Mouse (Mus musculus): ENCODE data around the gene Rad51.

Gene Rad51

DNA sequence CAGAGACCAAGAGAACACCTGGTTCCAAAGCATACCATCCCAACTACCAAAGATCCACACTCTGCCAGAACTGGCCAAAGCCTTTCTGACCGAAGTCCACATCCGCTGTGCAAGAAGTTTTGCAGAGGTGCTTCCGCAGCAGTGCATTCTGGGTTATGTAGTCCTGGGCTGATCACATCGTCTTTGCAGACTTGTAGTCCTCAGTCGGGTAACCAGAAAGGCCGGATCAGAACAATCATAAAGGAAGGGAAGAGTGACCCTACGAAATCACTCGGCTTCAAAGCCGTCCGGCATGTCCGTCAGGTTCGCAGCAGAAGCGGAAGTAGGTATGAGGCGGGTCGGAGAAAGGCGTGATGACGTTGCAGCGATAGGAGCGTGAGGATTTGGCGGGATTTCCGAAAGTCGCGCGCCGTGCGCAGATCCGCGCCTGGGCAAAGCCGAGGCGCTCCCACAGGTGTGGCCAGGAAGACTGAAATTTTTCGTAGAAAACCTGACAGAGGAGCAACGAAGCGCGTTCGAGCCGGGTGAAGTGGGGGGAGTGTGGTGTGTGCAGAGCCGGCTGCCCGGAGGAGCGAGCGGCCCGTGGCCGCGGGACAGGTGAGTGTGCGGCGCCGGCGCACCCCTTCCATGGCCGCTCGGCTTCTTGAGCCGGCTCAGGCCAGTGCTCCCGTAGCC is at the start of gene Rad51:
Gene Rad51, plus strand, starts transcription at position 356 of the 675 bp plus-strand sequence.
- DNase-seq = peak; percentile 90 to 92

DNA sequence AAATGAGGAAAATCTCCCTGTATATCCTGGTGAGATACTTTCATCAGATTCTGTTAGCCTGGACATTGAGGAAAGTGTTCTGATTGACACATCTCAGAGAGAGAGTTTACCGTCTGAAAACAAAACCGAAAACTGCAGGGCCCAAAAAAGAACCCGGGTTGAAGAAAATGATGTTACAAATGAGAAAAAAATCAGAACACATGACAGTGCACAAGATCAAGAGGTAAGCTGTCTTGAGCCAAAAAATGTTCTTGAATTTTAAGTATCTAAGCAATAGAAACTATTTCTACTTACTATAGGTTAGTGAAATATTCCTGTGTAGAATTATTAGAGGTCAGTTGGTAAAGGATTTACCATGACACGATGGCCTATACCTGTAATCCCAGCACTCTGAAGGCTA is 40.2 kb upstream of the Rad51 start:
- DNase-seq = no peak

DNA sequence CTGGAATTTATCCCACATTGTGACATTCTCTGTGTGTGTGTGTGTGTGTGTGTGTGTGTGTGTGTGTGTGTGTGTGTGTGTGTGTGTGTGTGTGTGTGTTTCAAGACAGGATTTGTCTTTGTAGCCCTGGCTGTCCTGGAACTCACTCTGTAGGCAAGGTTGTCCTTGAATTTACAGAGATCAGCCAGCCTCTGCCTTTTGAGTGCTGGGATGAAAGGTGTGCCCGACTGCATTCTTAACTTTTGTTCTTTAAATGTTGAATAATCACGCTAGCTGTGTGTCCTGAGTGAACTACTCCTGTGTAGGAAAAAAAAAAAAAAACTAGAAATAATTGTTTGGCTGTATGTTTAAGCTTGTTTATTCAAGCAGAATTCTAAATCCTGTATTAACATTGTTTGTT is 26.4 kb upstream of the Rad51 start:
- no peak for DNase-seq

DNA sequence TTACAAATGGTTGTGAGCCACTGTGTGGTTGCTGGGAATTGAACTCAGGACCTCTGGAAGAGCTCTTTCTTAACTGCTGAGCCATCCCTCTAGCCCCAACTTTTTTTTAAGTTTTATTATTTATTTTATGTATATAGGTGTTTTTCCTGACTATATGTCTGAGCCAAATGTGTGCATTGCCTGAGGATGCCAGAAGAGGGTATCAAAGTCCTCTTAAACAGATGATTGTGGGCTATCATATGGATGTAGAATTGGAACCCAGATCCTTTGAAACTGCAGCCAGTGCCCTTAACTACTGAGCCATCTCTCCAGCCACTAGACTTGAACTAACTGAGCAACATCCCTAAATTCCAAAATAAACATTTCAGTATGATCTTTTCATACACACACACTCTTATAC is 11.0 kb upstream of the Rad51 start:
- no peak for DNase-seq

DNA sequence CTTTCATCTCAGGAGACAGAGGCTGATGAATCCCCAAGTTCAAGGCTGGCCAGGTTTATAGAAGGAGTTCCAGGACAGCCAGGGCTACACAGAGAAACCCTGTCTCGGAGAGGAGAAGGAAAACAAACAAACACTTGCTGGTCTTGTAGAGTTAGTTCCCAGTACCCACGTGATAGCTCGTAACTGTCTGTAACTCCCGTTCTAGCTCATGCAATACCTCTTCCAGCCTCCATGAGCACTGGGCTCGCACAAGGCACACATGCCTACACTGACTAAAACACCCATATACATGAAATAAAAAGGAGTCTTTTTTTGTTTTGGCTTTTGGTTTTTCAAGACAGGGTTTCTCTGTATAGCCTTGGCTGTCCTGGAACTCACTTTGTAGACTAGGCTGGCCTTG is 6.0 kb upstream of the Rad51 start:
- DNase-seq = no peak

DNA sequence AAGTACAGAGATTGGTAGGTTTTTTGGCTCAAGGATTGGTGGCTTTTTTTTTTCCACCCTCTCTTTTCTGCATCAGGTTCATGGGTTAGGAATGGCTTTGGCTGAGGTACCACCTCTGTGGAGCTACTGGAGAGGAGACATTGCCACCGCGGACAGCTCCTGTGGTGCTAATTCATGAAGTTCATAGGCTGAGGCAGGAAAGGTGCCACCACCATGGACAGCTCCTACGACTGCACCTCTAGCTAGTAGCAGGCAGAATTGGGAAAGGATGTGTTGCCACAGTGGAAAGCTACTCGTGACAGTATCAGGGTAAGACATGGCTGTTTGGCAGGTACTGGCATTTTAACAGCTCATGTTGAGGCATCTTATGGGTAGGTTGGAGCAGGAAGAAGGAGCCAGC is 4.0 kb upstream of the Rad51 start:
- peak; percentile 70 to 77 for DNase-seq

DNA sequence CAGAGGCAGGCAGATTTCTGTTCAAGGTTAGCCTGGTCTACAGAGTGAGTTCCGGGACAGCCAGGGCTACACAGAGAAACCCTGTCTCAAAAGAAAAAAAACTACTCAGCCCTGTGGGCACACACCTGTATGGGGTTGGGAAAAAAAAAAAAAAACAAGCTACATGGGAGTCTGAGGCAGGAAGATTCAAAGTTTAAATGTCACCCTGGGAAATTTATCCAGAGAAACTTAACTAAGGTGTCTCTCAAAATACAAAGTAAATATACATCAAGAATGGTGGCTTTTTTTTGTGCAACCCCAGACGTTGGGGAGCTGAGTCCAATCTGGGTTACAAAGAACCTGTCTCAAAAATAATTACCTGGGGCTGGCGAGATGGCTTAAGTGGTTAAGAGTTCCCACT is 1.5 kb upstream of the Rad51 start:
- no peak for DNase-seq

DNA sequence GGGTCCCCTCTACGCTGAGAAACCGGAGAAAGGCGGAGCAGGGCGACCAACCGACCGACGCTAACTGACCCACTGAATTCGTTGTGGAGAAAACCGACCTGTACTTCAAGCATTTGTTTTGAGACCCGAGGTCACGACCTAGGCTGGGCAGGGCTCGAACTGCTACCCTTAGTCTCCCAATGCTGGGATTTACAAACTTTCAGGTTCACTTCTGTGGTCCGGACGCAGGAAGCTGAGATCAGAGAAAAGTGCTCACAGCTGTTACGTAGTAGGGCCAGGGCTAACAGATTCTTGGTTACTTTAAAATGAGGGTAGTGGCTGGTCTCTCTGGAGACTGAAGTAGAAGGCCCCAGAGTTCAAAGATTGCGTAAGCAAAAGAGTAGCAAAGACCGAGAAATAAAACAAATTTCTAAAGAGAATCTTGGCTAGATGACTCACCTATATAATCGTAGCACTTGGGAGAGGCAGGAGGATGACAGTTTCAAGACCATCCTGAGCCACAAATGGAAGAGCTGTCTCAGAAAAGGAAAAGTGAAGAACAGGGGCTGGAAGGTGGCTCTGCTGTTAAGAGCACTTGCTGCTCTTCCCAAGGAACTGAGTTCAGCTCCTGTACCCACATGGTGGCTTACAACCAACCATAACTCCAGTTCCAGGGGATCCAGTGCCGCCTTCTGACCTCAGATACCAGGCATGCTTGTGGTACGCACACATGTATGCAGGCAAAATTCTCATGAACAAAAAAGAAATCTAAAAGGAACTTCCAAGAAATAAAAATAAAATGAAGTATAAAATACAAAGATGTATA is 730 bp downstream of the Rad51 start:
- no peak for DNase-seq

DNA sequence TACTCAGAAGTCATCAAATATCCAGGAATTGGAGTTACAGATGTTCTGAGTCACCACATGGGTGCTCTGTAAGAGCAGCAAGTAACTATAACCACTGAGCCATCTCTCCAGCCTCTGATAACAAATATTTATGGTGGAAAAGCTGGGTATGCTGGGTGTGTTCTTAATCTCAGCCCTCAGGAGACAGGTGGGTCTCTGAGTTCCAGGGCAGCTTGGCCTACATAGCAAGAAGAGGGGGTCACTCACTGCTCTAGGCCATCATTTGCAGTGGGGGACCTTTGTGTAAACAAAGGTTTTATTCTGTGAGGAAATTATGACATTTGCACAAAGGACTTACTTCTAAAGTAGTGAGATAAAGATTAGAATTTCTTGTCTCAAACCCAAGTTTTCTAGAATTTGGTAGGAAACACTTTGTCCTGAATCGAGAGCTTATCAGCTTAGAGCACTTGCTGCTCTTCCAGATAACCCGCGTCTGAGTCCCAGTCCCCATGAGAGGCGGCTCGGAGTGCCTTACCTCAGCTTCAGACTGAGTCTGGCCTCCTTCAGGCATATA is 23.8 kb downstream of the Rad51 start:
- DNase-seq = no peak

DNA sequence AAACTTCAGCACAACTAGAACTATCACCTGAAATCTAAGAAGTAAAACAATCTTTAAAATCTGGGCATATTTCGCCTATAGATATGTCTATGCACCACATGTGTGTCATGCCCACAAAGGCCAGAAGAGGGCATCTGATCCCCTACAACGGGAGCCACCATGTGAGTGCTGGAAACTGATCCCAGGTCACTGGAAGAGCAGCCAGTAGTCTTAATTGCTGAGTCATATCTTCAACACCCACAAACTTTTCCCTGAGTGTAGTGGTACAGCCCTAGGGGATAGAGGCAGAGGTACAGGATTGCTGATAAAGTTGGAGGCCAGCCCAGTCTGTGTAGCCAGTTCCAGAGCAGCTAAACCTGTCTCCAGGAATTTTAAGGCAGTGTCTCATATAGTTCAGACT is 32.6 kb downstream of the Rad51 start:
- peak in 1 of 2 experiments; percentile 32 for DNase-seq

DNA sequence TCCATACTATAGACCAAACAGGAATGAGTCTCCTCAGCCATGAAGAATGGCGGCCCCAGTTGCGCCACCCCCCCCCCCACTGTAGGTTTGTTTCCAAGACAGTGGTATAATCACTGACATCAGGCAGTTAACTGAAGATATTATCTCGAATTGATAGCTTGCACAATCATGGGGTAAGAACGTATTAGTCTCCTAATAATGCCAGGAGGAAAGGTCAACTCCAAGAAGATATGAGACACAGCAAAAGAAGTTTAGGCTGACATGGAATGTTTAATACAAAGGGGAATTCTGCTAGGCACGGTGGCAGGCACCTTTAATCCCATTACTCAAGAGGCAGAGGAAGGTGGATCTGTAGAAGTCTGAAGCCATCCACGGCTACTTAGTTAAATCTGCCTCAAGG is 33.8 kb downstream of the Rad51 start:
- no peak for DNase-seq

DNA sequence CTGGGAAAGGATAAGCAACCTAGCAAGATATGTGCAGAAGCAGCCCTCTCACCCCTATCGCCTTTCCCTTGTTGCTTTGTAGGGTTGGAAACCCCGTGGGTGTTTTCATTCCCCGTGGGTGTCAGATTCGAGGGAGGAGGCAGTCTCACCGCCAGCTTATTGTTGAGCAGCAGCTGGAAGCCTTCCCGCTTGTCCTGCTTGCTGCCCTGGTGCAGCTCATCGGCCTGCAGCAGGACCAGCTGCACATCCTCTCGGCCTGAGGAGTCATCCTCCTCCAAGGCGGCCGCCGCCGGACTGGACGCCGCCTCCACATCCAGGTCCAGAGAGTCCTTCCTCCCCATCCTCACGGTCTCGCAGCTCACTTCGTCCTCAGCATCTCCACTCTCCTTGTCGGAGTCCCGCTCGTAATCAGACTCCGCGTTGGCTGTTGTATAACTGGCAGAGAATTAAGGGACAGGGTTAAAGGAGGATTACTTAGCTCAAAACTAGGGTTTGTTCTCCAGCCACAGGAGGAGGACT is 34.6 kb downstream of the Rad51 start:
- peak in 1 of 2 experiments; percentile 17 for DNase-seq

DNA sequence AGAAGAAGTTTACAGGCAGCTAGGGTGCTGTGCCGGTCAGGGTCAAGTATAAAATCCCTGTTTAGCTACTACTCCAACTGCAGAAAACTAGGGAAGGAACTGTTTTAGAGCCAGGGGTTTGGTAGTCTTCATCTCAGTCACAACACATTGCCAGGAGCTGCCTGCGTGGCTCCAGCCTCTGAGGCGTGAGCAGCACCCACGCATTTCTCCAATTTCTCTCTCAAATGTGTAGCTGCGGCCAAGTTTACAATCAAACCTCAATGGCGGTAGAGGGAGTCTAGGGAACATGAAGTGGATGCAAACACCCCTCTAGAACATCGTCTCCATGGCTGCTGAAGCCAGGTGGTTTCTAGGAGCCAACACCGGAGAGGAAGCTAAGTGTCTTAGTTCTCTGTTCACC is 35.2 kb downstream of the Rad51 start:
- no peak for DNase-seq

DNA sequence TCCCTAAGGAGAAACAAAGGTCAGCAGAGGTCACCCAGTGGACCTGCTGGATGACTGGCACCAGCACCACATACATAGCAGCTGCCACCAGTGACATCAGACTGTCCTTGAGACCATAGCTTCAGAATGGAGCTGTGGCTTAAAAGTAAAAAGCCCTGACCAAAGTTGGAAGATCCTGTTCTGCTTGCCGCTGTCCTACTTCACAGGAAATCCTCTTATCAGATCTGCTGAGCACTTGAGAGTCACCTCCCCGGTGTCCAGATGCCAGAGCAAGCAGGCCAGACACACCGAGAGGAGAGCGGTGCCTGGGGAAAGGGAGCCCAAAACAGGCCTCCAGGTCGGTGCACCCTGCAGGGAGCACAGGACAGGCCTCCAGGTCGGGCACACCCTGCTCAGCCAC is 39.7 kb downstream of the Rad51 start:
- peak in 1 of 2 experiments; percentile 30 for DNase-seq

DNA sequence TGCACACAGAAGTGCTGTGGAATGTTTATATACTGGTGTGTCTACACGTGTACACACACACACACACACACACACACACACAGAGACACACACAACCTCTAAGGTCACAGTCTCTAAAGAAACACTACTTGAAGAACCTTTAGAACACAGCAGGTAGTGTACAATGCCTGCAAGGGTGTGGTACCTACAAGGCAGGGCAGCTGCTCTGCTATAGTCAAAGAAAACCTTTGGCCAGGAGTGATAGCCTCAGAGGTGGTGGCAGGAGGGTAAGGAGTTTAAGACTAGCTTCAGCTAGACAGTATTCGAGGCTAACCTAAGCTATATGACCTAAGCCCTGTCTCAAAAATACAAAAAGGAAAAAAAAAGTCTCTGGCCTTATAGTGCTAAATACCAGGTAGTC is 42.1 kb downstream of the Rad51 start:
- DNase-seq = no peak

DNA sequence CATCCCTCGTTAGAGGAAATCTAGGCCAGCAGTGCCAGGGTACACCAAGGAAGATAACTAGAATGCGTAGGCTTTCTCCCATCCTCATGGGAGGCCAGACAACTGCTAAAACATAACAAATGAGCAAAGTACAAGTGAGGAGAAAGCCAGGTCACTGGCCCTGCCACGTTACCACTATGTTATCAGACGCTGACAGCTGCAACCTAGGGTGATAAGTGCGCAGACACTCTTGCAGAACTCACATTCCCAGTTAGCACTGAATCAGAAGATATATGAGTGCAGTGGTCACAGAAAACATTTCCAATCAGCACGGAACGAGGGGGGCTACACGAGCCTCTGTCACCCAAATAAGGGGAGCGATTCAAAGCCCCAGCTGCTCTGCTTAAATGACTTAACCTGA is 42.8 kb downstream of the Rad51 start:
- DNase-seq = no peak

DNA sequence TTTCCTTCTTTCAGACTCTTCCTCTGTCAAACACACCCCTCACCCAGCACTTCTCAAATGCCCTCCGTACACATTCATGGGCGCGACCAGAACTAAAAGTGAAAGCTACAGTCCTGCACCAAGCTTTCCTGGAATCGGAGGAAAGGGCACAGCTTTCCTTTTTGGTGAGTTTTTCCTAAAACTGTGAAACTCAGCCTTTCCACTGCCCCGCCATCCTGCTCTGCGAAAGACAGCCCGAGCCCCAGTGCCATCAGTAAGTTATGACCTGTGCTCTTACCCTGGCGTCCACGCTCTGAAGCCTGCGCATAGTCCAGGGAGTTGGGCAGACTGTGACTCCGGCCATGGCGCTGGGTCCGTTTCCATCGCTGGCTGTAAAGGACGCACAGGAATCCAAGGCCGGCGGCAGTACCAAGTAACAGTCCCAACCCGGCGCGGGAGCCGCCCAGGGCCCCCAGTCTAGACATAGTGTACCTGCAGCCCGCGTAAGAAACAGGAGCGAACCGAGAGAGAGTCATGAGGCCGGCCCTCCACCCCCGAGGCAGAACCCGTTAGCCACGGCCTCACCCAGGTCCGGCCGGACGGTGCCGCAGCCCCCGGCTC is 43.6 kb downstream of the Rad51 start:
- DNase-seq = peak; percentile 39 to 64

DNA sequence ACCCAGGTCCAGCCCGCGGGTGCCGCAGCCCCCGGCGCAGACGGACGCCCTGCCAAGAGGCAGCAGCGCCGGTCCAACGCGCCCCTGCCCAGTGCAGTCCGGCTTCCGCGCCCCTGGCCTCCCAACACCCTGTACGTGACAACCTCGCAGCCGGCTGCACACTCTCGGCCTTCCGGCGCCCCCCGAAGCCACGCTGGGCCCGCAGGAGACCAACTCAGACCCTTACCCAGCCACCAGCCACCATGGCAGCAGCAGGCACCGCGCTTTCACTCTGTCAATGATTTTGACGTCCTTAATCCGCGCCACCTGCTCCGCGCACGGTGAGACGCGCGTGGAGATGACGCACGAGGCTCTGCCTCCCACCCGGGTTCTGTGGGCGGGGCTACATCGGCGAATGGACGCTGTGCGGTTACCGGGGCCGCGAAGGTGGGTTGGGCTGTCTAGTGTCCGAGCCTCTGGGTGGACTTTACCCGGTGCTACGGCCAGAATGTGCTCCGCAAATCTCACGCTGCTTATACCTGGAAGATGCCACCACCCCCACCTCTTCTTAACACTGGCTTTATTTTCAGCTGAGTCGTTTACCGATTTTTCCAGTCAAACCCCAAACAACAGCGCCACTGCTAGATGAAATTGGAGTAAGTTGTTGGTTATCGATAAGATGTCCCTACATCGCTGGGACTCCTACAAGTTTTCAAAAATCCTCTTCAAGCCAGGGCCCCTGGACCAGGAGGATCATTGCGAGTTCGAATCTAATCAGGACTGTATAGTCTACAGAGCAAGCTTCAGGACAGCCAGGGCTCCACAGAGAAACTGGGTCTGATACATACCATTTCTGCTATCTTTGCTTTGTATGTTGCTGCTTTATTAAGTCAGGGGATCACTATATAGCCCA is 44.3 kb downstream of the Rad51 start, which contains the start of gene Rmdn3:
Gene Rmdn3, minus strand, starts transcription at position 354 of the 892 bp plus-strand sequence.
- DNase-seq = peak; percentile 98

DNA sequence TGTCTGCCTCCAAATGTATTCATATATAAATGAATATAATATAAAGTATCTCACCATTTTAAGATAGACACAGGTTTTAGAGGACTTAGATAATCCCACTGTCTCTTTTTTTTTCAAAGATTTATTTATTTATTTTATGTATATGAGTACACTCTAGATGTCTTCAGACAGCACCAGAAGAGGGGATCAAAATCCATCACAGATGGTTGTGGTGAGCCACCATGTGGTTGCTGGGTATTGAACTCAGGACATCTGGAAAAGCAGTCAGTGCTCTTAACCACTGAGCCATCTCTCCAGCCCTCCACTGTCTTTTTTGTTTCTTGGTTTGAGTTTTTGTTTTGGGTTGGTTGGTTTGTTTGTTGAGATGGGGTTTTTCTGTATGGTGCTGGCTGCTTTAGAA is 45.2 kb downstream of the Rad51 start:
- peak in 1 of 2 experiments; percentile 4 for DNase-seq

DNA sequence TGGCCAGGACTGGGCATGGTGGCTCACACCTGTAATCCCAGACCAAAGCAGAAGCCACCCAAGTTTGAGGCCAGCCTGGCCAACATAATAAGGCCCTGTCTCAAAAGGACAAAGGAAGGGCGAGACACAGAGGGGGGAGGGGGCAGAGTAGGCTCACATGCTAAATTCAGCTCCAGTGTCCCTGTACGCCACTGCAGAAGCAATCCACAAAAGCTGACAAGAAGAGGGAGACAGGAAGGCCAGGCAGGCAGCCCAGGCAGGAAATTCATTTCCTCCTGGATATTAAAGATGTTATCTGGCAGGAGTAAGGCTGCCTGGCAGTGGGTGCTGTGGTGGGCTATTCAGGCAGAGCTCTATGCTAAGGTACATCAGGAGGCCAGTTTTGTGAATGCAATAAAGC is 48.7 kb downstream of the Rad51 start:
- DNase-seq = peak; percentile 57 to 78

DNA sequence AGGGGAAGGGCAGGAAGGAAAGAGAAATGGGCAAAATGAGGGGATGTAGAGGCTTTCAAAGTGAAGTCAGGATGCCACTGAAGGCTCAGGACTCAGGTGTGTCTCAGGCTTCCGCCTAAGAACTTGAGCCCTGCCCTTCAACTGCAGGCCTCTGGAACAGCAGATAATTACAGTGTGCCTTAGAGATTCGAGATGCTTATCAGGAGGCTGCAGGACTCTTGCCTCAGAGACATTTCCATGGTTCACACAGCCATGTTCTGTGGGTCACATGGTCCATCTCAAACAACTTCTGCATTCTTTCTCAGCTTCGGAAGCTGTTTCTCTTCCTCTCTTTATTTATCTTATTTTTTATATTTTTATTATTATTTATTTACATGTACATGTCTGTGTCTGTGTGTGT is 50.5 kb downstream of the Rad51 start:
- DNase-seq = no peak

DNA sequence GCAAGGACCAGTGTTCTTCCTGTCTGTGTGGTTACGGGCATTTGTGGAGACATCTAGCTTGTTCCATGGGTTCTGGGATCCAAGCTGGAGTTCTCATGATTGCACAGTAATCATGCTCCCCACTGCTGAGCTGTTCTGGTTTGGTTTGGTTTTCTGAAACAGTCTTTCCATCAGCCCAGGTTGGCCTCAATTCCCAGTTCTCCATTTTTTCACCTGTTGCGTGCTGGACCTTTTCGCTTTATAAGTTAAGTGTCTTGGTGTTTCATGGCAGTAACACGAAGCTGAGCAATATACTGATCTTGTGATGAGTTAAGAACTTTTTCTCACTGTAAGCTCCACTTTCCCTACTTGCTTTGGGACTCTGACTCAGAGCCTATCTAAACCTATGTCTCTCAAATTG is 51.4 kb downstream of the Rad51 start:
- no peak for DNase-seq

Measured in kidney, postnatal 25 days (tissue).